Mouse (Mus musculus) kidney, adult 8-10 months (tissue): ENCODE data around the gene Ccdc97.

Source experiments
- DNase-seq, 2 experiments: peaks; one replicate each; pipeline ENCODE4 v3.0.0; 2022

Gene Ccdc97

DNA sequence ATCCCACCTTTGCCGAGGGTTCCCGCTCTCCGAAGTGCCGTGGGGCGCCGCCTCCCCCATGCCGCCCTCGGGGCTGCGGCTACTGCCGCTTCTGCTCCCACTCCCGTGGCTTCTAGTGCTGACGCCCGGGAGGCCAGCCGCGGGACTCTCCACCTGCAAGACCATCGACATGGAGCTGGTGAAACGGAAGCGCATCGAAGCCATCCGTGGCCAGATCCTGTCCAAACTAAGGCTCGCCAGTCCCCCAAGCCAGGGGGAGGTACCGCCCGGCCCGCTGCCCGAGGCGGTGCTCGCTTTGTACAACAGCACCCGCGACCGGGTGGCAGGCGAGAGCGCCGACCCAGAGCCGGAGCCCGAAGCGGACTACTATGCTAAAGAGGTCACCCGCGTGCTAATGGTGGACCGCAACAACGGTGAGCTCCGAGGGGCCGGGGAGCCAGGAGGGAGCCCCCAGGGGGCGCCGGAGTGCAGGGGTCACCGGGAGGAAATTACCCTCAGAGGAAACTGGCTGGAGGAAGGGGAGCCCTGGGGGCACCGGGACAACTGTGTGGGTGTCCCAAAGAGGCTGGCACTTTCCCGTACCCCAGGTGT, 31.0 kb downstream of the Ccdc97 start:
- no peak for DNase-seq

GRCm38 (mm10) chr7:25686680-25687531, 32.0 kb downstream of the Ccdc97 start, which contains the start of gene Tgfb1:
Tgfb1 (plus strand) TSS chr7:25687002.
- peak; percentile 56 to 69 for DNase-seq

DNA sequence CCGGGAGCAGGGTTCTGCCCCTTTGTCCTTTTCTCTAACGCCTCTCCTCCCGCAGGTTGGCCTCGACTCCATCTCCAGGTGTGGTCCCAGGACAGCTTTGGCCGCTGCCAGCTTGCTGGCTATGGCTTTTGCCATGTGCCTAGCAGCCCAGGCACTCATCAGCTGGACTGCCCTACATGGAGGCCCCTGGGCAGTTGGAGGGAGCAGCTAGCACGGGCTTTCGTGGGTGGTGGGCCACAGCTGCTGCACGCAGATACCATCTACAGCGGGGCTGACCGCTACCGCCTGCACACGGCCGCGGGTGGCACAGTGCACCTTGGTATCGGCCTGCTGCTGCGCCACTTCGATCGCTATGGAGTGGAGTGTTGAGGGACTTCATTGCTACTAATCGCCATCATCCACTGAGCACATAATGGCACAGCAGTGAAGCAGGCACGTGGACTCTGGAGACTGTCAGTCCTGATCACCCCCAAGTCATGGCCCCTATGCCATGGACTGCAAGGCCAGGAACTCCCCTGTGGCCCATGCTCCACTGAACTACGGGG, 32.9 kb downstream of the Ccdc97 start:
- DNase-seq, result no peak

DNA sequence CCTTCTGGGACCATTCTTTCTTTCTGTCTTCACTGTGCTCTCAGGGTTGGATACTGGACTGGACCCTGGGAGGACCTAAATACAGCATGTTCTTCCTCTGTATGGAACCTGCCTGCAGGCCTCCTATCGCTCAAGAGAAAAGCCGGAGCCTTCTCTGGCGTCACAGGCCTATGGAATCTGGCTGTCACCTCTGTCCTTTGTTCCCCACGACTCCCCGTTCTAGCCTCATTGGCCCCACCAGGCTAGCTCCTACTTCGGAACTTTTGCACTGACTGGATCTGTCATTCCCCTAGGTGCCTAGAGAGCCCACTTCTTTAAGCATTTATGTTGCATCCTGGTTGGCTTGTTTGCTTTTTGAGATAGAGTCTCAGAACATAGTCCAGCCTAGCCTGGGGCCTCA, 34.2 kb downstream of the Ccdc97 start:
- DNase-seq, result no peak

- DNase-seq, result peak in 1 of 2 experiments; percentile 27
Observed at GRCm38 (mm10) chr7:25683474-25684180, 35.3 kb downstream of the Ccdc97 start.

- no peak for DNase-seq
Observed at GRCm38 (mm10) chr7:25681341-25682231, 37.3 kb downstream of the Ccdc97 start.

DNA sequence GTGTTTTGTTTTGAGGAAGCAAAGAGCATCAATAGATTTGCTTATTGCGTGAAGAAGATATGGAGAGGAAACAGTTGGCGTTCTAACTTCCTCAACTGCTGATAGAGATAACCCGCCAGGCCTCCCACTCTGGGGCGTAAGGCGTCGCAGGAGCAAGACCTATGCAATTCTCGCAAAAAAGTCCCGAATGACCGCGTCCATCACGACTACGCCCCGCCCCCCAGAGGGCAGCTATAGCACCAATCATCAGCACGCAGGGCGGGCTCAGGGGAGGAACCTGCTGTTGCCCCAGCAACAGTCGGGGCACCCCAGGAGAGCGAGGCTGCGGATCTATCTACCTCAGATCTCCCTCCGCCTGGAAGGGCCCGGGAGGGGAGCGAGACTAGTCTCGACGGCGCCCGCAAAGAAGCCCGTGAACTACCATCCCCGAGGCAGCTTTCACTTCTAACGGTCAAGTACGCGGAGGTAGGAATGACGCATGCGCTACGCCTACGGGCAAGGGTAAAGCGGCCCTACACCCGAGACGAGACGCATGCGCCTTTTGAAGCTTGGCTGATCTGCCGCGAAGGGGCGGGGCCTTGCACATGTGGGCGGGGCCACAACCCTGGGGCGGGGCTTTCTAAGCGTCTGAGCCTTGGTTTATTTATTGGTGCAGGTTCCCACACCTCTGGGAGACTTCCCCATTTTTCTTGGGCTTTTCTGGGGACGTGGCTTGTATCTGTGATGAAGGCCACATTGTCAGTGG, 38.2 kb downstream of the Ccdc97 start, which contains the start of gene B9d2:
TSS of gene B9d2 (plus strand) at position 267 of the 745 bp plus-strand sequence.
- peak; percentile 95 to 97 for DNase-seq

DNA sequence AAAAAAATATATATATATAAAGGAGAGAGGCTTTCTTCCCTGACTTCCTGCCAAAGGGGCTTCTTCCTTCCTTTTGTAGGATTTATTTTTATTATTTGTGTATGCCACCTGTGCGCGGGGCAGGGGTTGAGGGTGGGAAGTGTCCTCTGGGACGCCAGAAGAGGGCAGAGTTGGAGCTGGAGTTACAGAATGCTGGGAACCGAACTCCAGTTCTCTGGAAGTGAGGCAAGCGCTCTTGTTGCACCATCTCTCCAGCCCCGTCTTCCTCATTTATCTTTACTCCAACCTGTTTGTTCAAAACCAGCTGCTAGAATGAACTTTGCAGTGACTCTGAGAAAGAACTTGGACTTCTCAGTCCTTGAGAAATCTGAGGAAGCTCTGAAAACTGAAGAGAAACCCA, 38.9 kb downstream of the Ccdc97 start:
- no peak for DNase-seq

DNA sequence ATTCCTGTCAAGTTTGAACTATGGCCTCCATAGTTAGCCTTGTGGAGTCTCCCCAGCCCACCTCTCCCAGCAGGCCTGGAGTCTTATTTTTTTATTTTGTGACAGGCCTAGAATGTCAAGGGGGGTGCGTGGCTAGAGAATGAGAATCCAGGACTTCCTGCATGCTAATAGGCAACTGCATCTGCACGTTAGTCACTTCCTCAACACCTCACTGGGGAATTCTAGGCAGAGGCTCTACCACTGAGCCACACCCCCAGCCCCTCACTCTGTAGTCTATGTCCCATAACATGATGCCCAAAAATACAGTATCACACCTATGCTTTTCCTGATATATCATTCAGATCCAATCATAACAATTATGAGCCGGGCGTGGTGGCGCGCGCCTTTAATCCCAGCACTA, 41.9 kb downstream of the Ccdc97 start:
- DNase-seq, result no peak

GRCm38 (mm10) chr7:25676085-25676781, 42.7 kb downstream of the Ccdc97 start:
- peak; percentile 90 to 93 for DNase-seq

DNA sequence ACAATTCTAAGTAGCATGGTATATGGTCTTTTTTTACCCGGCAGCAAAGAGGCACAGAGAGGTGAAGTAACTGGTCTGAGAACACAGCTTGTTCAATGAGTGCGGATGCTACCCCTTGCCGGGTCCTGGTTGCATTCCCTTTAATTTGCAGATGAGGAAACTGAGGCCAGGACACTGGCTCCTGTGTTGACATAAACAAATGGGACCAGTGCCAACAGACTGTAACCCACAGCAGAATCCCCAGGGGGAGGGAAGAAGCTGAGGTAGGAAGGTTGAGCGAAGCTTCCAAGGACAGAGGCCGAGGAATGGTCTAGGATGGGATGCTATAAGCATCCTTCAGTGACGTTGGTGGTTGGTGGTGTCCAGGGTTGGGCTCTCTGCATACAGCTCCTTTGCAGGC, 43.5 kb downstream of the Ccdc97 start:
- DNase-seq, result no peak

- DNase-seq, result no peak
Observed at GRCm38 (mm10) chr7:25674719-25675300, 44.1 kb downstream of the Ccdc97 start, which contains the start of gene Tmem91. Tmem91 (minus strand) TSS chr7:25675166.

DNA sequence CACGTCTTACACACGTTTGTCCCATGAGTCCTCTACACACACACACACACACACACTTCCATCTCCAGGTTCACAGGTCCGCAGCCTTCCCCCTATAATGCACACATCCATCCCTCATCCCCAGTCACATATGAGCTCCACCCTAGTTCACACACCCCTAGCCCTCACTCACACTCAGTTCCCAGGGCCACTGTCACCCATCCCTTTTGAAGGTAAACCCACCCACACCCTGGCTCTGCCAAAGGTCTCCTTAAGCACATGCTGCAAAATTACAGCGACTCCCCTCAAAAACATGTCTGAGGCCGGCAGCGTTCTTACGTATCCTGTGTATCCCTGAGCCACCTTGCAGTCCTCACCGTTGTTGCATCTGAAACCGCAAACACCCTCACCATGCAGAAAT, 44.6 kb downstream of the Ccdc97 start:
- DNase-seq, result no peak

GRCm38 (mm10) chr7:25672442-25672841, 46.4 kb downstream of the Ccdc97 start:
- no peak for DNase-seq

GRCm38 (mm10) chr7:25671686-25672085, 47.2 kb downstream of the Ccdc97 start:
- no peak for DNase-seq

DNA sequence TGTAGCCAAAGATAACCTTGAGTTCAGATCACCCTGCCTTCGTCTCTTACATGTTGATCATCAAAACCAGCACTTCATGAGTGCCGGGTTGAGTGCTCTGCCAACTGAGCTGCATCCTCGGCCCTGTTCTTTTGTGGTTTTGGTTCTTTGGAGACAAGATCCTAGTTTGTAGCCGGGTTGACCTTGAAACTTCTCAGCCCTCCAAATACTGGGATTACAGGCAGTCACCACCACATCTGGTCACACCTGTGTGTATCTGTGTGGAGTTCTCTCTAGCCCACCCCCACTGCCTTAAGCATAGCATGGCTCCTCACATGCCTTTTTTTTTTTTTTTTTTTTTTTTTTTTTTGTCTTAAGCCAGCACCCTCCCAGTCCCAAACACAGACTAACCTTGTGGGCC, 48.8 kb downstream of the Ccdc97 start:
- no peak for DNase-seq

- DNase-seq, result no peak
Observed at GRCm38 (mm10) chr7:25669631-25670030, 49.3 kb downstream of the Ccdc97 start.

GRCm38 (mm10) chr7:25669158-25669557, 49.7 kb downstream of the Ccdc97 start:
- no peak for DNase-seq

- DNase-seq, result no peak
Observed at GRCm38 (mm10) chr7:25666381-25666780, 52.5 kb downstream of the Ccdc97 start.
